Mouse (Mus musculus): ENCODE results near the gene Thnsl2.

DNA sequence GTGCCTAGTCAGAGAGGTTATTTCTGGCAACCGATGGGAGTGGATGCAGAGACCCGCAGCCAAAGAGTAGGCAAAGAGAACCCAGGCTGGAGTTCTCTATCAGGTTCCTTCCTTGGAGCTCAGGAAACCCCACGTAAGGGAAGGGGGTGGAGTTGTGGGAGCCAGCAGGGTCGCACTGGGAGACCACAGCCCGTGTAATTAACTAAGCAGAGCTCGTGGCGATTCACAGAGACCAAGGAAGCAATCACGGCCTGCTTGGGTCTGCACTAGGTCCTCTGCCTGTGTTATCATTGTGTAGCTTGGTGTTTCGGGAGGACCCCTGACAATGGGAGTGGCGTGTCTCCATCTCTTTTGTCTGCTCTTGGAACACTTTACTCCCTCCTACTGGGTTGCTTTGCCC is 6.9 kb upstream of the Thnsl2 start:
- TF ChIP-seq CTCF (IDR thresholded peaks at IDR 0.05; ENCODE audit: low read depth, low read length) = no peak
- no peak for TF ChIP-seq POLR2A (IDR thresholded peaks at IDR 0.05; ENCODE audit: extremely low read depth, insufficient read depth, low read length)

All from liver, adult 2 months (tissue).